Comparison of ENCODE assay signal across 17 mouse cellular contexts in the genomic region with DNA sequence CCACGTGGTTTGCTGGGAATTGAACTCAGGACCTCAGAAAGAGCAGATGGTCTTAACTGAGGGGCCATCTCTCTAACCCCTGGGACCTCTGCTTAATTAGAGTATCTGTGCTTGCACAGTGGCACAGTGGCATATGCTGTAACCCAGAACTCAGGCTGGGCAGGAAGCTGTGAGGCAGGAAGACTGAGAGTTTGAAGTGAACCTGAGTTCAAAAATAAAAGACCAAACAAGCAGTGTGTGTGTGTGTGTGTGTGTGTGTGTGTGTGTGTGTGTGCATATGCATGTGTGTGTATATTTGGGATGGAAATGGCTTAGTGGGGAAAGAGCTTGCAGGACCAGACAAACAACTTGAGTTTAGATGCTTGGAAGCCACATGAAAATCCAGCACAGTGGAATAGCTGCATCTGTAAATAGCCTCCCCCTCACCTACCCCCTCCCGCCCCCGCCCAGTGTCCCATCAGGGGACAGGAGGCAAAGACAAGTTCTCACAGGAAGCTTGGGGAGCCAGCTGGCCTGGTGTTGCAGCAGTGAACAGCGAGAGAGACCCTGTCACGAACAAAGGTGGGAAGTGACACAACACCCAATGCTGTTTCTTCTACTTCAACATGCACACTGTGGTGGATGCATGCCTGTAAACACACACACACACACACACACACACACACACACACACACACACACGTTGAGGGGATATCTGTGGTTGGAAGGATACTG. TPM values are rescaled to one million over a fixed set of nuclear protein-coding genes. Genes with fewer than 3 reads are reported as not detected.
DNase-seq lines count a peak whose midpoint lies in the region; ATAC-seq and TF ChIP-seq lines count a peak whose summit lies in the region.
"Had no signal": no experiment of that assay in that cellular context is flagged by ENCODE, and none has a peak within 500 bp of the region (broad histone marks: within the 10 kb centered on the region; RNA-seq: fewer than 3 reads in every experiment).

No protein-coding gene starts in this region.

- no peak for TF ChIP-seq POLR2A in heart, adult 2 months (IDR thresholded peaks at IDR 0.05; ENCODE audit: insufficient read depth, low read depth, low read length)
- no peak for TF ChIP-seq POLR2A in bone marrow, adult 2 months (IDR thresholded peaks at IDR 0.05; ENCODE audit: borderline replicate concordance, control insufficient read depth, low read depth, low read length)

- no peaks in the 10 kb centered on the region for H3K79me2 ChIP-seq in heart, adult 2 months (replicated peaks; ENCODE audit: control insufficient read depth, insufficient read depth, low read length)

- peak in 1 of 2 experiments; percentile 39 for DNase-seq in heart, adult 2 months
- DNase-seq in lung, postnatal 10 days: no peak
- DNase-seq in thymus, postnatal 25 days: peak; percentile 34
- DNase-seq in adrenal gland, postnatal 25 days: no peak
- DNase-seq: kidney, adult 11 months; liver, postnatal 0 days had no signal

- H3K4me2 ChIP-seq in heart, embryonic 11.5 days: no peak overlapping the region
- no peak overlapping the region for H3K4me2 ChIP-seq in lung, embryonic 15.5 days
- H3K4me2 ChIP-seq in hindbrain, embryonic 12.5 days (replicated peaks): no peak overlapping the region
- H3K4me2 ChIP-seq: forebrain, embryonic 15.5 days; limb, embryonic 15.5 days had no signal

- no peak for TF ChIP-seq CTCF in heart, adult 2 months (IDR thresholded peaks at IDR 0.05)
- no peak for TF ChIP-seq CTCF in bone marrow, adult 2 months (IDR thresholded peaks at IDR 0.05; ENCODE audit: control insufficient read depth, insufficient read depth, low read length)

- peaks cover 34% of the 10 kb centered on the region for H3K4me1 ChIP-seq in heart, adult 2 months (ENCODE audit: control insufficient read depth, insufficient read depth, low read length)
- peaks cover 4% of the 10 kb centered on the region; the same call in 1 of the 2 replicates for H3K4me1 ChIP-seq in heart, embryonic 11.5 days (ENCODE audit: control insufficient read depth, insufficient read depth, low read length)
- H3K4me1 ChIP-seq in lung, embryonic 15.5 days: peaks cover 11% of the 10 kb centered on the region
- H3K4me1 ChIP-seq in bone marrow, adult 2 months (ENCODE audit: control insufficient read depth, insufficient read depth, low read length): peaks cover 7% of the 10 kb centered on the region
- H3K4me1 ChIP-seq in hindbrain, embryonic 12.5 days: no peaks in the 10 kb centered on the region; the same call in 1 of the 2 replicates

- intact Hi-C loops in heart, adult 2 months (cut with DNase I): loop anchor here (5.0 kb wide), 1 partner anchor 100 kb away; a partner anchor contains a TSS

- no peak for ATAC-seq in heart, embryonic 11.5 days (replicated peaks; ENCODE audit: insufficient number of reproducible peaks, low FRiP score, low TSS enrichment)
- ATAC-seq in lung, embryonic 15.5 days (ENCODE audit: borderline replicate concordance, extremely low read depth, low FRiP score, low TSS enrichment): no peak
- ATAC-seq in hindbrain, embryonic 12.5 days (ENCODE audit: low FRiP score): no peak
- ATAC-seq: forebrain, embryonic 15.5 days; hindbrain, embryonic 16.5 days; liver, postnatal 0 days had no signal

- H3K27me3 ChIP-seq in heart, adult 2 months (ENCODE audit: control insufficient read depth, insufficient read depth, low read length): no peaks in the 10 kb centered on the region
- H3K27me3 ChIP-seq in heart, embryonic 11.5 days (ENCODE audit: control insufficient read depth, insufficient read depth, low read length): no peaks in the 10 kb centered on the region
- H3K27me3 ChIP-seq in lung, embryonic 15.5 days: no peaks in the 10 kb centered on the region
- no peaks in the 10 kb centered on the region for H3K27me3 ChIP-seq in hindbrain, embryonic 12.5 days
- H3K27me3 ChIP-seq: forebrain, embryonic 15.5 days; limb, embryonic 15.5 days had no signal

- 39% methylated on average over 6 of the region's 6 CpGs for WGBS in heart, adult 2 months
- 41% methylated on average over 6 of the region's 6 CpGs for WGBS in heart, embryonic 11.5 days (ENCODE audit: insufficient replicate concordance)
- WGBS in lung, embryonic 15.5 days: 35% methylated on average over 6 of the region's 6 CpGs
- WGBS in bone marrow, adult 2 months: 28% methylated on average over 6 of the region's 6 CpGs
- 38% methylated on average over 6 of the region's 6 CpGs for WGBS in hindbrain, embryonic 12.5 days

- H3K9ac ChIP-seq in heart, adult 2 months (ENCODE audit: low read depth, low read length): no peak overlapping the region
- no peak overlapping the region for H3K9ac ChIP-seq in heart, embryonic 11.5 days (ENCODE audit: low read depth, low read length)
- no peak overlapping the region for H3K9ac ChIP-seq in lung, embryonic 15.5 days
- no peak overlapping the region for H3K9ac ChIP-seq in hindbrain, embryonic 12.5 days
- H3K9ac ChIP-seq: forebrain, embryonic 15.5 days; limb, embryonic 15.5 days; liver, postnatal 0 days had no signal

- TF ChIP-seq EP300 in heart, adult 2 months (IDR thresholded peaks at IDR 0.05; ENCODE audit: insufficient read depth, low read depth, low read length): peak; percentile 90

- no peaks in the 10 kb centered on the region for H3K9me3 ChIP-seq in heart, embryonic 11.5 days (replicated peaks; ENCODE audit: control insufficient read depth, low read length)
- H3K9me3 ChIP-seq in lung, embryonic 15.5 days: no peaks in the 10 kb centered on the region
- H3K9me3 ChIP-seq in hindbrain, embryonic 12.5 days (replicated peaks): no peaks in the 10 kb centered on the region
- H3K9me3 ChIP-seq: forebrain, embryonic 15.5 days; limb, embryonic 15.5 days had no signal

- H3K4me3 ChIP-seq in heart, adult 2 months: no peak overlapping the region
- no peak overlapping the region for H3K4me3 ChIP-seq in heart, embryonic 11.5 days (ENCODE audit: low read depth, low read length)
- H3K4me3 ChIP-seq in lung, embryonic 15.5 days: no peak overlapping the region
- H3K4me3 ChIP-seq in bone marrow, adult 2 months (replicated peaks; ENCODE audit: control insufficient read depth, low read depth, low read length): no peak overlapping the region
- H3K4me3 ChIP-seq in hindbrain, embryonic 12.5 days: no peak overlapping the region
- H3K4me3 ChIP-seq: erythroblast, embryonic 14.5 days; forebrain, embryonic 15.5 days; limb, embryonic 15.5 days; megakaryocyte, embryonic 14.5 days had no signal

- peaks cover 6% of the 10 kb centered on the region for H3K36me3 ChIP-seq in heart, adult 2 months (ENCODE audit: control insufficient read depth, insufficient read depth, low read length)
- H3K36me3 ChIP-seq in heart, embryonic 11.5 days (ENCODE audit: control insufficient read depth, insufficient read depth, low read length): no peaks in the 10 kb centered on the region
- no peaks in the 10 kb centered on the region for H3K36me3 ChIP-seq in lung, embryonic 15.5 days
- H3K36me3 ChIP-seq in hindbrain, embryonic 12.5 days: no peaks in the 10 kb centered on the region
- H3K36me3 ChIP-seq: forebrain, embryonic 15.5 days; limb, embryonic 15.5 days had no signal

- peak overlapping the region; percentile 40 for H3K27ac ChIP-seq in heart, adult 2 months
- H3K27ac ChIP-seq in heart, embryonic 11.5 days (ENCODE audit: low read depth, low read length): no peak overlapping the region
- H3K27ac ChIP-seq in lung, embryonic 15.5 days: peak overlapping the region; percentile 2; the same call in 1 of the 2 replicates
- 0 out of 2 replicates have a peak overlapping the region, but pooled peaks have one; percentile 4 for H3K27ac ChIP-seq in bone marrow, adult 2 months (ENCODE audit: control insufficient read depth, insufficient read depth, low read depth, low read length, poor library complexity)
- no peak overlapping the region for H3K27ac ChIP-seq in hindbrain, embryonic 12.5 days
- H3K27ac ChIP-seq: forebrain, embryonic 15.5 days; limb, embryonic 15.5 days had no signal

RNA-seq across cellular contexts. Expression of a gene that starts 10.2 kb away (rescaled TPM):
- total RNA-seq in heart, adult 2 months (2021): 10 to 100 TPM; 30.7 to 36.7 TPM
- 18.5 and 34.4 TPM in 2 replicates for polyA plus RNA-seq in heart, adult 2 months (2012; rRNA removed)
- 8.3 and 9.0 TPM in 2 replicates for polyA plus RNA-seq in heart, embryonic 11.5 days (2014; fragmentation: Nextera tagmentation; extraction: Ambion mirVana)
- 49.1 and 49.6 TPM in 2 replicates for polyA plus RNA-seq in lung, embryonic 15.5 days (2015; fragmentation: Nextera tagmentation; extraction: Ambion mirVana)
- polyA plus RNA-seq in bone marrow, adult 2 months (2011; ENCODE audit: insufficient read depth, insufficient read length, low replicate concordance, missing spikeins): 14.2 and 30.8 TPM in 2 replicates
- 19.3 and 20.2 TPM in 2 replicates for total RNA-seq in adrenal gland, postnatal 25 days (2021)
- 23.1 and 25.4 TPM in 2 replicates for polyA plus RNA-seq in hindbrain, embryonic 12.5 days (2016; fragmentation: Nextera tagmentation; extraction: Ambion mirVana)

RNA-seq across cellular contexts. Expression of a gene that starts 38.0 kb away (rescaled TPM):
- total RNA-seq in heart, adult 2 months (2021): not detected
- polyA plus RNA-seq in heart, adult 2 months (2012; rRNA removed): 1.3 TPM in 1 of 2 replicates, not detected in the other
- not detected in 2 replicates for polyA plus RNA-seq in heart, embryonic 11.5 days (2014; fragmentation: Nextera tagmentation; extraction: Ambion mirVana)
- 5.7 and 5.9 TPM in 2 replicates for polyA plus RNA-seq in lung, embryonic 15.5 days (2015; fragmentation: Nextera tagmentation; extraction: Ambion mirVana)
- polyA plus RNA-seq in bone marrow, adult 2 months (2011; ENCODE audit: insufficient read depth, insufficient read length, low replicate concordance, missing spikeins): not detected in 2 replicates
- total RNA-seq in adrenal gland, postnatal 25 days (2021): not detected in 2 replicates
- polyA plus RNA-seq in hindbrain, embryonic 12.5 days (2016; fragmentation: Nextera tagmentation; extraction: Ambion mirVana): 2.0 and 3.7 TPM in 2 replicates
- total RNA-seq: heart, postnatal 10 days had no signal
- polyA plus RNA-seq: erythroblast, embryonic 14.5 days; liver, postnatal 0 days; neural tube, embryonic 11.5 days had no signal

Comparison
In these comparisons a context has a peak if more than half of its experiments do, and no peak if none do; other contexts are left out.
1. H3K27ac ChIP-seq: peak in heart, adult 2 months (single experiment), lung, embryonic 15.5 days (single experiment) and bone marrow, adult 2 months (single experiment); none in heart, embryonic 11.5 days (single experiment) and hindbrain, embryonic 12.5 days (single experiment).